Mouse (Mus musculus) heart, embryonic 13.5 days (tissue): Measurements from ENCODE around the gene Gm13696. TPM values are rescaled to one million over a fixed set of nuclear protein-coding genes. Genes with fewer than 3 reads are reported as not detected.

Source experiments
- polyA plus RNA-seq: library from polyadenylated mRNA; unstranded; fragments of >200 nt; fragmentation: Nextera tagmentation; extraction: Ambion mirVana; gene quantifications from 2 replicates; pipeline ENCODE4 v1.2.1, GENCODE M21; 2015

The Gm13696 gene
- polyA plus RNA-seq, 1 experiment from 2014 or later, result not detected

Other genes starting within 250 kb of the Gm13696 start
- gene Itgav, start 248.7 kb upstream of the Gm13696 start, polyA plus RNA-seq, result 48.8 and 50.4 TPM in 2 replicates
- 2.1 and 2.7 TPM in 2 replicates for gene Fam171b, start 160.5 kb upstream of the Gm13696 start, polyA plus RNA-seq
- not detected in 2 replicates for gene Zswim2, start 31.9 kb upstream of the Gm13696 start, polyA plus RNA-seq
- gene Gm13698, start 17.4 kb upstream of the Gm13696 start, polyA plus RNA-seq, result not detected in 2 replicates
- gene Gm13693, start 11.6 kb upstream of the Gm13696 start, polyA plus RNA-seq, result not detected in 2 replicates
- gene Gm13695, start 5.8 kb upstream of the Gm13696 start, polyA plus RNA-seq, result not detected in 2 replicates
- gene Gm13694, start 5.8 kb downstream of the Gm13696 start, polyA plus RNA-seq, result not detected in 2 replicates
- not detected in 2 replicates for gene Gm13697, start 11.6 kb downstream of the Gm13696 start, polyA plus RNA-seq
- gene Gm13691, start 17.4 kb downstream of the Gm13696 start, polyA plus RNA-seq, result not detected in 2 replicates